Mouse (Mus musculus) G1E (cell line): ENCODE results near the gene Pigt. TPM values are rescaled to one million over a fixed set of nuclear protein-coding genes. Genes with fewer than 3 reads are reported as not detected.

ENCODE experiments used
- ATAC-seq: 2 replicates; pipeline ENCODE4 v1.8.0; 2016; ENCODE audit warnings: mild to moderate bottlenecking; ENCODE audit not compliant: insufficient number of reproducible peaks, poor library complexity, low FRiP score, severe bottlenecking; ENCODE audit errors: extremely low read depth
- DNase-seq: peaks from one replicate; pipeline ENCODE4 v3.0.0; 2012; ENCODE audit warnings: low spot score
- H3K27me3 ChIP-seq: 2 replicates; pipeline ENCODE4 v1.6.1; 2012; ENCODE audit warnings: mild to moderate bottlenecking, low read length, inconsistent platforms; ENCODE audit not compliant: insufficient read depth
- H3K36me3 ChIP-seq: replicated peaks from 2 replicates; pipeline ENCODE3; 2012; ENCODE audit warnings: mild to moderate bottlenecking, inconsistent platforms
- H3K4me1 ChIP-seq: 2 replicates; pipeline ENCODE4 v1.6.1; 2012; ENCODE audit warnings: low read depth, low read length, inconsistent platforms, mixed read lengths; ENCODE audit not compliant: insufficient read depth
- H3K4me3 ChIP-seq: 2 replicates; pipeline ENCODE4 v1.5.1; 2012; ENCODE audit warnings: low read depth, mild to moderate bottlenecking, inconsistent platforms, low read length, moderate library complexity, mixed read lengths
- H3K9me3 ChIP-seq: replicated peaks from 2 replicates; pipeline ENCODE4 v1.6.1; 2012; ENCODE audit warnings: inconsistent platforms
- CTCF ChIP-seq: IDR thresholded peaks from 2 replicates; pipeline ENCODE4 v1.5.1; 2012; ENCODE audit warnings: low read depth, low read length, inconsistent platforms, mixed read lengths
- GATA1 ChIP-seq: IDR thresholded peaks from 2 replicates; pipeline ENCODE4 v1.6.1; 2012; ENCODE audit warnings: borderline replicate concordance, low read length, inconsistent platforms, mixed read lengths
- GATA2 ChIP-seq: IDR thresholded peaks from 2 replicates; pipeline ENCODE4 v1.6.1; 2012; ENCODE audit warnings: low read depth, low read length, inconsistent platforms, borderline replicate concordance
- POLR2AphosphoS5 ChIP-seq: IDR thresholded peaks from 2 replicates; pipeline ENCODE4 v1.6.1; 2012; ENCODE audit warnings: low read depth, low read length, inconsistent platforms; ENCODE audit not compliant: insufficient replicate concordance
- TAL1 ChIP-seq: conservative IDR thresholded peaks from 2 replicates; pipeline ENCODE4 v1.6.1; 2012; ENCODE audit warnings: low read depth, low read length, inconsistent platforms, mixed read lengths
- polyA plus RNA-seq: library from polyadenylated mRNA; stranded (reverse); fragments of >175 nt; gene quantifications from 2 replicates; pipeline ENCODE4 v1.2.3, GENCODE M21; 2012
- total RNA-seq, 2 experiments: library from RNA; stranded (forward) in 1 of 2; stranded (reverse) in 1 of 2; fragments of 200-1000 nt in 1 of 2; fragments of >200 nt in 1 of 2; fragmentation: Nextera tagmentation in 1 of 2; gene quantifications; 2 replicates each; pipeline ENCODE4 v1.2.3; 2014 to 2017

The Pigt gene
- total and polyA plus RNA-seq, 3 experiments, result 23.2 to 81.0 (median 68.5) TPM

DNA sequence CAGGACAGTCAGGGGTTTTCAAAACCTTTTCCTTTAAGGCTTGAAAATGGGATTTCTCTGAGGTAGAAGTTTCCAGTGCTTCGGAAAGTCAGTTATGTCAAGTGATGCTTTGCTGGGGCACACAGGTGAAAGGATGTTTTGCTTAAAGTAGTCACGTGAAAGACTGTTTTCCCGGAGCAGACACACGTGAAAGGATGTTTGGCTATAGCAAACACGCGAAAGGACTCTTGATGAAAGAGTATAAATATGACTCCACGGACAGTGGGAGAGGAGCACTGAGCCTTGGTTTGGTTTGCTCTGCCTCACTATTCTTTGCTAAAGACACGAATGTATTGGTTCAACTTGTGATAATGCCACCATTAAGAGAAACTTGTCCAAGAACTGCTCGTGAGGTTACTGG lies 54.2 kb downstream of the Pigt start:
- DNase-seq, result no peak
- H3K36me3 ChIP-seq, result no peaks in the 10 kb centered on the region
- H3K4me1 ChIP-seq, result no peaks in the 10 kb centered on the region
- no peaks in the 10 kb centered on the region for H3K9me3 ChIP-seq
- peaks cover 4% of the 10 kb centered on the region; the same call in 1 of the 2 replicates for H3K27me3 ChIP-seq
- no peak overlapping the region for H3K4me3 ChIP-seq
- TF ChIP-seq GATA1, result no peak
- no peak for TF ChIP-seq CTCF
- TF ChIP-seq TAL1, result no peak
- no peak for TF ChIP-seq POLR2AphosphoS5
- TF ChIP-seq GATA2, result no peak
- ATAC-seq, result no peak

Other genes starting within 250 kb of the Pigt start
Only the 20 nearest of the 28 such genes appear.
- not detected in 2 replicates for gene Svs6, start 180.8 kb upstream of the Pigt start, total RNA-seq (2014; fragmentation: Nextera tagmentation)
- not detected in 2 replicates for gene Svs6, start 180.8 kb upstream of the Pigt start, total RNA-seq (2017)
- gene Svs6, start 180.8 kb upstream of the Pigt start, polyA plus RNA-seq, result not detected in 2 replicates
- not detected in 2 replicates for gene Svs5, start 164.8 kb upstream of the Pigt start, total RNA-seq (2014; fragmentation: Nextera tagmentation)
- gene Svs5, start 164.8 kb upstream of the Pigt start, total RNA-seq (2017), result not detected in 2 replicates
- not detected in 2 replicates for gene Svs5, start 164.8 kb upstream of the Pigt start, polyA plus RNA-seq
- not detected in 2 replicates for gene Slpi, start 108.4 kb upstream of the Pigt start, total RNA-seq (2014; fragmentation: Nextera tagmentation)
- gene Slpi, start 108.4 kb upstream of the Pigt start, total RNA-seq (2017), result not detected in 2 replicates
- gene Slpi, start 108.4 kb upstream of the Pigt start, polyA plus RNA-seq, result not detected in 2 replicates
- not detected in 2 replicates for gene Rbpjl, start 94.4 kb upstream of the Pigt start, total RNA-seq (2014; fragmentation: Nextera tagmentation)
- gene Rbpjl, start 94.4 kb upstream of the Pigt start, total RNA-seq (2017), result 0.11 TPM in 1 of 2 replicates, not detected in the other
- not detected in 2 replicates for gene Rbpjl, start 94.4 kb upstream of the Pigt start, polyA plus RNA-seq
- gene Matn4, start 92.4 kb upstream of the Pigt start, total RNA-seq (2014; fragmentation: Nextera tagmentation), result not detected in 2 replicates
- gene Matn4, start 92.4 kb upstream of the Pigt start, total RNA-seq (2017), result under 0.01 and 0.06 TPM in 2 replicates
- gene Matn4, start 92.4 kb upstream of the Pigt start, polyA plus RNA-seq, result not detected in 2 replicates
- not detected in 2 replicates for gene Sdc4, start 53.6 kb upstream of the Pigt start, total RNA-seq (2014; fragmentation: Nextera tagmentation)
- 0.11 TPM in 1 of 2 replicates, not detected in the other for gene Sdc4, start 53.6 kb upstream of the Pigt start, total RNA-seq (2017)
- not detected in 2 replicates for gene Sdc4, start 53.6 kb upstream of the Pigt start, polyA plus RNA-seq
- 35.8 and 37.0 TPM in 2 replicates for gene Sys1, start 40.6 kb upstream of the Pigt start, total RNA-seq (2014; fragmentation: Nextera tagmentation)
- 50.6 and 75.5 TPM in 2 replicates for gene Sys1, start 40.6 kb upstream of the Pigt start, total RNA-seq (2017)
- 122 and 142 TPM in 2 replicates for gene Sys1, start 40.6 kb upstream of the Pigt start, polyA plus RNA-seq
- gene Gm20458, start 36.6 kb upstream of the Pigt start, total RNA-seq (2014; fragmentation: Nextera tagmentation), result not detected in 2 replicates
- 13.4 and 13.5 TPM in 2 replicates for gene Gm20458, start 36.6 kb upstream of the Pigt start, total RNA-seq (2017)
- 4.6 and 5.5 TPM in 2 replicates for gene Gm20458, start 36.6 kb upstream of the Pigt start, polyA plus RNA-seq
- not detected in 2 replicates for gene Trp53tg5, start 23.8 kb upstream of the Pigt start, total RNA-seq (2014; fragmentation: Nextera tagmentation)
- 0.29 TPM in 1 of 2 replicates, not detected in the other for gene Trp53tg5, start 23.8 kb upstream of the Pigt start, total RNA-seq (2017)
- not detected in 2 replicates for gene Trp53tg5, start 23.8 kb upstream of the Pigt start, polyA plus RNA-seq
- gene Dbndd2, start 11.4 kb upstream of the Pigt start, total RNA-seq (2014; fragmentation: Nextera tagmentation), result 6.2 and 11.7 TPM in 2 replicates
- gene Dbndd2, start 11.4 kb upstream of the Pigt start, total RNA-seq (2017), result 5.5 and 8.9 TPM in 2 replicates
- 22.3 and 25.1 TPM in 2 replicates for gene Dbndd2, start 11.4 kb upstream of the Pigt start, polyA plus RNA-seq
- not detected in 2 replicates for gene Wfdc2, start 64.9 kb downstream of the Pigt start, total RNA-seq (2014; fragmentation: Nextera tagmentation)
- not detected in 2 replicates for gene Wfdc2, start 64.9 kb downstream of the Pigt start, total RNA-seq (2017)
- gene Wfdc2, start 64.9 kb downstream of the Pigt start, polyA plus RNA-seq, result not detected in 2 replicates
- not detected in 2 replicates for gene Spint3, start 75.9 kb downstream of the Pigt start, total RNA-seq (2014; fragmentation: Nextera tagmentation)
- not detected in 2 replicates for gene Spint3, start 75.9 kb downstream of the Pigt start, total RNA-seq (2017)
- not detected in 2 replicates for gene Spint3, start 75.9 kb downstream of the Pigt start, polyA plus RNA-seq
- not detected in 2 replicates for gene Wfdc6a, start 87.9 kb downstream of the Pigt start, total RNA-seq (2014; fragmentation: Nextera tagmentation)
- gene Wfdc6a, start 87.9 kb downstream of the Pigt start, total RNA-seq (2017), result not detected in 2 replicates
- not detected in 2 replicates for gene Wfdc6a, start 87.9 kb downstream of the Pigt start, polyA plus RNA-seq
- not detected in 2 replicates for gene Eppin, start 96.1 kb downstream of the Pigt start, total RNA-seq (2014; fragmentation: Nextera tagmentation)
- gene Eppin, start 96.1 kb downstream of the Pigt start, total RNA-seq (2017), result not detected in 2 replicates
- gene Eppin, start 96.1 kb downstream of the Pigt start, polyA plus RNA-seq, result not detected in 2 replicates
- gene Wfdc6b, start 116.0 kb downstream of the Pigt start, total RNA-seq (2014; fragmentation: Nextera tagmentation), result not detected in 2 replicates
- gene Wfdc6b, start 116.0 kb downstream of the Pigt start, total RNA-seq (2017), result not detected in 2 replicates
- not detected in 2 replicates for gene Wfdc6b, start 116.0 kb downstream of the Pigt start, polyA plus RNA-seq
- not detected in 2 replicates for gene Wfdc8, start 116.1 kb downstream of the Pigt start, total RNA-seq (2014; fragmentation: Nextera tagmentation)
- gene Wfdc8, start 116.1 kb downstream of the Pigt start, total RNA-seq (2017), result not detected in 2 replicates
- not detected in 2 replicates for gene Wfdc8, start 116.1 kb downstream of the Pigt start, polyA plus RNA-seq
- gene Wfdc16, start 141.3 kb downstream of the Pigt start, total RNA-seq (2014; fragmentation: Nextera tagmentation), result not detected in 2 replicates
- gene Wfdc16, start 141.3 kb downstream of the Pigt start, total RNA-seq (2017), result 0.17 TPM in 1 of 2 replicates, not detected in the other
- not detected in 2 replicates for gene Wfdc16, start 141.3 kb downstream of the Pigt start, polyA plus RNA-seq
- gene Wfdc10, start 158.5 kb downstream of the Pigt start, total RNA-seq (2014; fragmentation: Nextera tagmentation), result not detected in 2 replicates
- gene Wfdc10, start 158.5 kb downstream of the Pigt start, total RNA-seq (2017), result 0.64 TPM in 1 of 2 replicates, not detected in the other
- not detected in 2 replicates for gene Wfdc10, start 158.5 kb downstream of the Pigt start, polyA plus RNA-seq
- gene Wfdc9, start 159.1 kb downstream of the Pigt start, total RNA-seq (2014; fragmentation: Nextera tagmentation), result not detected in 2 replicates
- not detected in 2 replicates for gene Wfdc9, start 159.1 kb downstream of the Pigt start, total RNA-seq (2017)
- gene Wfdc9, start 159.1 kb downstream of the Pigt start, polyA plus RNA-seq, result not detected in 2 replicates
- gene Wfdc11, start 176.6 kb downstream of the Pigt start, total RNA-seq (2014; fragmentation: Nextera tagmentation), result not detected in 2 replicates
- gene Wfdc11, start 176.6 kb downstream of the Pigt start, total RNA-seq (2017), result not detected in 2 replicates
- not detected in 2 replicates for gene Wfdc11, start 176.6 kb downstream of the Pigt start, polyA plus RNA-seq